Mouse (Mus musculus) heart, postnatal 14 days (tissue): Measurements from ENCODE around the gene Fbxw7. TPM values are rescaled to one million over a fixed set of nuclear protein-coding genes. Genes with fewer than 3 reads are reported as not detected.

Experiments
- DNase-seq, 2 experiments: peaks; one replicate each; pipeline ENCODE4 v3.0.0; 2021 to 2022
- intact Hi-C: fragments of 180-260 bp; cut with DNase I; formaldehyde crosslinking; loops from one replicate; pipeline ENCODE4 v1.15.1; 2025
- long read RNA-seq, 2 experiments: library from polyadenylated mRNA; stranded (forward); transcript quantifications; one replicate each; pipeline ENCODE4 v2.0.0; 2021
- total RNA-seq, 2 experiments: library from RNA; stranded (reverse); gene quantifications; 2 replicates each; pipeline ENCODE4 v1.2.3; 2021

Fbxw7 gene
- 10 to 100 TPM; 45.8 to 51.6 TPM for total RNA-seq
- long read RNA-seq, experiment 1, full-length matches to known transcripts: 27 of 40 reads
- long read RNA-seq, experiment 1, partial matches to known transcripts: 12 of 40 reads
- long read RNA-seq, experiment 1, other reads (novel, unspliced or antisense): 1 of 40 reads
- long read RNA-seq, experiment 2, transcript Fbxw7-202 (11 exons, 3,599 nt): major isoform, 31 of 38 reads
- long read RNA-seq, experiment 2, partial matches to known transcripts: 5 of 38 reads
- long read RNA-seq, experiment 2, other reads (novel, unspliced or antisense): 2 of 38 reads

- intact Hi-C loops: no loop called here
- peak in 1 of 2 experiments; percentile 19 for DNase-seq
Measured at GRCm38 (mm10) chr3:84814762-84815381, at the start of gene Fbxw7. TSS of gene Fbxw7 (plus strand) at chr3:84815268.

GRCm38 (mm10) chr3:84768940-84769339 lies 46.1 kb upstream of the Fbxw7 start:
- intact Hi-C loops: no loop called here
- no peak for DNase-seq

- no peak for DNase-seq
- intact Hi-C loops: no loop called here
Measured at GRCm38 (mm10) chr3:84769411-84769810, 45.7 kb upstream of the Fbxw7 start.

GRCm38 (mm10) chr3:84770518-84770917 lies 44.5 kb upstream of the Fbxw7 start:
- intact Hi-C loops: no loop called here
- DNase-seq: no peak

- DNase-seq: no peak
- intact Hi-C loops: no loop called here
Measured at GRCm38 (mm10) chr3:84771980-84772379, 43.1 kb upstream of the Fbxw7 start.

- no peak for DNase-seq
- intact Hi-C loops: no loop called here
Measured at GRCm38 (mm10) chr3:84774246-84775066, 40.6 kb upstream of the Fbxw7 start.

- no peak for DNase-seq
- intact Hi-C loops: no loop called here
Measured at GRCm38 (mm10) chr3:84775067-84775423, 40.0 kb upstream of the Fbxw7 start.

- intact Hi-C loops: no loop called here
Measured at GRCm38 (mm10) chr3:84775577-84775976, 39.5 kb upstream of the Fbxw7 start.

GRCm38 (mm10) chr3:84776084-84776483 lies 39.0 kb upstream of the Fbxw7 start:
- intact Hi-C loops: no loop called here
- no peak for DNase-seq

More at GRCm38 (mm10) chr3:84775577-84775976, 39.5 kb upstream of the Fbxw7 start:
- no peak for DNase-seq

- intact Hi-C loops: no loop called here
- DNase-seq: no peak
Measured at GRCm38 (mm10) chr3:84787914-84788313, 27.2 kb upstream of the Fbxw7 start.

GRCm38 (mm10) chr3:84804036-84804435 lies 11.0 kb upstream of the Fbxw7 start:
- intact Hi-C loops: no loop called here
- no peak for DNase-seq

GRCm38 (mm10) chr3:84806206-84806605 lies 8.9 kb upstream of the Fbxw7 start:
- no peak for DNase-seq
- intact Hi-C loops: no loop called here

GRCm38 (mm10) chr3:84807826-84808225 lies 7.2 kb upstream of the Fbxw7 start:
- intact Hi-C loops: no loop called here
- DNase-seq: no peak

- intact Hi-C loops: no loop called here
- no peak for DNase-seq
Measured at GRCm38 (mm10) chr3:84808906-84809305, 6.2 kb upstream of the Fbxw7 start.

GRCm38 (mm10) chr3:84810803-84811202 lies 4.3 kb upstream of the Fbxw7 start:
- intact Hi-C loops: no loop called here
- no peak for DNase-seq

GRCm38 (mm10) chr3:84813436-84814156 lies 1.5 kb upstream of the Fbxw7 start:
- intact Hi-C loops: no loop called here
- no peak for DNase-seq

- intact Hi-C loops: no loop called here
- peak; percentile 100 for DNase-seq
Measured at GRCm38 (mm10) chr3:84814157-84814761, 809 bp upstream of the Fbxw7 start.

- intact Hi-C loops: no loop called here
- DNase-seq: peak; percentile 44 to 49
Measured at GRCm38 (mm10) chr3:84815461-84815860, 393 bp downstream of the Fbxw7 start.

- no peak for DNase-seq
- intact Hi-C loops: no loop called here
Measured at GRCm38 (mm10) chr3:84816951-84817350, 1.9 kb downstream of the Fbxw7 start.

GRCm38 (mm10) chr3:84820654-84821201 lies 5.7 kb downstream of the Fbxw7 start:
- intact Hi-C loops: no loop called here
- DNase-seq: no peak
